Mouse (Mus musculus) myocyte (in vitro differentiated cells): ENCODE measurements around the gene Cdr1. TPM values are rescaled to one million over a fixed set of nuclear protein-coding genes. Genes with fewer than 3 reads are reported as not detected.

Experiments
- H3K27me3 ChIP-seq: one replicate; pipeline ENCODE4 v1.6.1; 2011; ENCODE audit not compliant: control insufficient read depth, insufficient read depth, insufficient read length
- H3K36me3 ChIP-seq: one replicate; pipeline ENCODE4 v1.6.1; 2011; ENCODE audit not compliant: control insufficient read depth, insufficient read depth
- H3K4me2 ChIP-seq: one replicate; pipeline ENCODE4 v1.6.1; 2011; ENCODE audit warnings: low read depth, control low read depth
- H3K4me3 ChIP-seq: one replicate; pipeline ENCODE4 v1.5.1; 2011; ENCODE audit warnings: mild to moderate bottlenecking, control low read depth, moderate library complexity
- H3K79me2 ChIP-seq: one replicate; pipeline ENCODE4 v1.6.1; 2011; ENCODE audit not compliant: control insufficient read depth, insufficient read depth
- H3ac ChIP-seq: one replicate; pipeline ENCODE4 v1.6.1; 2011; ENCODE audit not compliant: control insufficient read depth, insufficient read length
- CEBPB ChIP-seq: IDR thresholded peaks from 2 replicates; pipeline ENCODE4 v1.6.1; 2011; ENCODE audit warnings: mild to moderate bottlenecking, moderate library complexity; ENCODE audit not compliant: poor library complexity, insufficient read depth, severe bottlenecking
- E2F4 ChIP-seq: IDR thresholded peaks from one replicate; pipeline ENCODE4 v1.6.1; 2011; ENCODE audit warnings: mild to moderate bottlenecking, control low read depth, moderate library complexity; ENCODE audit not compliant: insufficient read depth
- MAX ChIP-seq: IDR thresholded peaks from one replicate; pipeline ENCODE4 v1.6.1; 2011; ENCODE audit warnings: low read depth, mild to moderate bottlenecking, control low read depth
- MYOD1 ChIP-seq, 3 experiments: IDR thresholded peaks; one replicate each; pipeline ENCODE4 v1.6.1; 2011; ENCODE audit warnings: control low read depth in 2 of 3, low read depth in 2 of 3, mild to moderate bottlenecking in 2 of 3, moderate library complexity in 1 of 3; ENCODE audit not compliant: insufficient read length in 2 of 3, control insufficient read depth in 1 of 3
- MYOG ChIP-seq, 3 experiments: IDR thresholded peaks; one replicate each; pipeline ENCODE4 v1.6.1; 2011; ENCODE audit warnings: control low read depth in 2 of 3, low read depth in 2 of 3, mild to moderate bottlenecking in 2 of 3; ENCODE audit not compliant: insufficient read length in 2 of 3, control insufficient read depth in 1 of 3, insufficient read depth in 1 of 3
- POLR2A ChIP-seq: IDR thresholded peaks from one replicate; pipeline ENCODE4 v1.6.1; 2011; ENCODE audit warnings: low read depth, mild to moderate bottlenecking, control low read depth, moderate library complexity; ENCODE audit not compliant: insufficient read length
- POLR2AphosphoS2 ChIP-seq: IDR thresholded peaks from one replicate; pipeline ENCODE4 v1.6.1; 2011; ENCODE audit warnings: low read depth, control low read depth; ENCODE audit not compliant: insufficient read length
- REST ChIP-seq: IDR thresholded peaks from one replicate; pipeline ENCODE4 v1.6.1; 2011; ENCODE audit warnings: mild to moderate bottlenecking, control low read depth, moderate library complexity; ENCODE audit not compliant: insufficient read depth, insufficient read length
- SRF ChIP-seq: IDR thresholded peaks from one replicate; pipeline ENCODE4 v1.6.1; 2011; ENCODE audit warnings: low read depth; ENCODE audit not compliant: control insufficient read depth, insufficient read length
- TCF12 ChIP-seq: IDR thresholded peaks from one replicate; pipeline ENCODE4 v1.6.1; 2011; ENCODE audit warnings: mild to moderate bottlenecking, control low read depth; ENCODE audit not compliant: poor library complexity, insufficient read depth, severe bottlenecking
- TCF3 ChIP-seq: IDR thresholded peaks from one replicate; pipeline ENCODE4 v1.6.1; 2011; ENCODE audit warnings: low read depth, control low read depth; ENCODE audit not compliant: insufficient read length
- USF1 ChIP-seq: IDR thresholded peaks from one replicate; pipeline ENCODE4 v1.6.1; 2011; ENCODE audit warnings: low read depth, mild to moderate bottlenecking, control low read depth, moderate library complexity
- polyA plus RNA-seq: library from polyadenylated mRNA; unstranded; fragments of >200 nt; fragmentation: generic; extraction: Trizol; gene quantifications from one replicate; pipeline ENCODE4 v1.2.1, GENCODE M21; 2012; ENCODE audit warnings: missing spikeins

The Cdr1 gene
- not detected for polyA plus RNA-seq

DNA sequence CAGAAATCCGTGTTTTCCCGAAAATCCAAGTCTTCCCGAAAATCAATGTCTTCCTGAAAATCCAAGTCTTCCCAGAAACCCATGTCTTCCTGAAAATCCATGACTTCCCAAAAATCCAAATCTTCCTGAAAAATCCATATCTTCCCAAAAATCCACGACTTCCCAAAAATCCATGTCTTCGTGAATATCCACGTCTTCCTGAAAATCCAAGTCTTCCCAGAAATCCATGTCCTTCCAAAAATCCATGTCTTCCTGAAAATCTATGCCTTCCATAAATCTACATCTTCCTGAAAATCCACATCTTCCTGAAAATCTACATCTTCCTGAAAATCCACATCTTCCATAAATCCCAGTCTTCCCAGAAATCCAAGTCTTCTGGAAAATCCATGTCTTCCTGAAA is at the start of gene Cdr1:
Gene Cdr1 (minus strand): TSS at position 101 of the 400 bp plus-strand sequence.
- Histone ChIP-seq H3K4me2 (no peak within 1 kb of the TSS), H3K4me3 (no peak within 1 kb of the TSS), H3K27me3 (no peaks in the 10 kb centered on the region), H3K79me2 (no peaks in the 10 kb centered on the region), H3ac (no peak within 1 kb of the TSS), H3K36me3 (no peaks in the 10 kb centered on the region)
- TF ChIP-seq REST, result no peak

DNA sequence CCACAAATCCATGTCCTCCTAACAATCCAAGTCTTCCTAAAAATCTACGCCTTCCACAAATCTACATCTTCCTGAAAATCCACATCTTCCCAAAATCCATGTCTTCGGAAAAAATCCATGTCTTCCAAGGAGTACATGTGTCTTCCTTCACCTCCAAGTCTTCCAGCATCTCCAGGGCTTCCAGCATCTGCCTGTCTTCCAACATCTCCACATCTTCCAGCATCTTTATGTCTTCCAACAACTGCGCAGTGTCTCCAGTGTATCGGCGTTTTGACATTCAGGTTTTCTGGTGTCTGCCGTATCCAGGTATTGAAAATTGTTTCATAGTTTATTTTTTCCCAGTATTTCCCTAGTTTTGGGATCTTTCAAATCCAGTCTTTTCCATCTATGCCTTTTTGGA is 511 bp upstream of the Cdr1 start:
- no peaks in the 10 kb centered on the region for H3K27me3 ChIP-seq
- no peak overlapping the region for H3K4me3 ChIP-seq
- no peaks in the 10 kb centered on the region for H3K36me3 ChIP-seq
- H3ac ChIP-seq, result no peak overlapping the region
- TF ChIP-seq MAX (no peak), USF1 (no peak), POLR2A (no peak), E2F4 (no peak)
- no peak overlapping the region for H3K4me2 ChIP-seq
- H3K79me2 ChIP-seq, result no peaks in the 10 kb centered on the region

DNA sequence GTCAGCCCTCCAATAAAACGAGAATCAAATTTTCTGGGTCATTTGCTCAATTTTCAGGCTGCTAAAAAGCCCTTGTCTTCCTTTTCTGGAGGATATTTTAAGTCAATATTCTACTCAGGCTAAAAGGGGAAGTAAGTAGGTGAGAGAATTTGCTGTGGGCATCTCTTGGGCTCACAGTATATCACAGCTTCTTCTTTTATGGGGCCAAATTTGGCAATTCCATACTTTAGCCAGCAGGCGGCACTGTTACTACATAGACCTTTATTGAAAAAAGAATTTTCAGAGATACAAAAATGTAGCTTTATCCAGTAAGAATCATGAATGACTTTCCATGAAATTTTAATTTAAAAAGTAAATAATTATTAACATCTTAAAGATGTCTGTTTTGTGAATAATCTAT is 18.8 kb downstream of the Cdr1 start:
- no peak for TF ChIP-seq SRF
- TF ChIP-seq POLR2A, result no peak
- no peak for TF ChIP-seq REST
- TF ChIP-seq POLR2AphosphoS2, result no peak
- no peaks in the 10 kb centered on the region for H3K36me3 ChIP-seq
- H3K27me3 ChIP-seq, result no peaks in the 10 kb centered on the region
- H3K4me2 ChIP-seq, result no peak overlapping the region
- no peak overlapping the region for H3K4me3 ChIP-seq
- no peaks in the 10 kb centered on the region for H3K79me2 ChIP-seq
- no peak overlapping the region for H3ac ChIP-seq

DNA sequence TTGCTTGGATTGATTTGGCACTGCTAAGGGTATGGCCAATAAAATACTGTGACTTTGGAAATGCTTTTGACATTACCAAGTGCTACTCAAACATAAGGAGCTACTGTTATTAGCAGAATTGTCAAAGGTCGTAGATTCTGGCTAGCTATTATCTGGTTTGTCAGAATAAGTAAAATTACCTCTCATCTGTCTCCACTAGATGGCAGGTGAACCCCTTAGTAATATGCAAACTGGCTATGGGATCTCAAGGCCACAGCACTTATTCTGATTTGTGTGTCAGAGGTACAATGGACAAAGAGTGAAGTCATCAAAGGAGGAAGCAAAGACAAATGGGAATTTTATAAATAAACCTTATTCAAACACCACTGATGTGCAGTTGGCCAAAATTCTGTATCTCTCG is 24.1 kb downstream of the Cdr1 start:
- Histone ChIP-seq H3K27me3 (no peaks in the 10 kb centered on the region), H3K4me3 (no peak overlapping the region), H3K79me2 (no peaks in the 10 kb centered on the region), H3K36me3 (no peaks in the 10 kb centered on the region), H3ac (no peak overlapping the region), H3K4me2 (no peak overlapping the region)
- no peak for TF ChIP-seq REST
- no peak for TF ChIP-seq TCF12
- TF ChIP-seq USF1, result no peak

DNA sequence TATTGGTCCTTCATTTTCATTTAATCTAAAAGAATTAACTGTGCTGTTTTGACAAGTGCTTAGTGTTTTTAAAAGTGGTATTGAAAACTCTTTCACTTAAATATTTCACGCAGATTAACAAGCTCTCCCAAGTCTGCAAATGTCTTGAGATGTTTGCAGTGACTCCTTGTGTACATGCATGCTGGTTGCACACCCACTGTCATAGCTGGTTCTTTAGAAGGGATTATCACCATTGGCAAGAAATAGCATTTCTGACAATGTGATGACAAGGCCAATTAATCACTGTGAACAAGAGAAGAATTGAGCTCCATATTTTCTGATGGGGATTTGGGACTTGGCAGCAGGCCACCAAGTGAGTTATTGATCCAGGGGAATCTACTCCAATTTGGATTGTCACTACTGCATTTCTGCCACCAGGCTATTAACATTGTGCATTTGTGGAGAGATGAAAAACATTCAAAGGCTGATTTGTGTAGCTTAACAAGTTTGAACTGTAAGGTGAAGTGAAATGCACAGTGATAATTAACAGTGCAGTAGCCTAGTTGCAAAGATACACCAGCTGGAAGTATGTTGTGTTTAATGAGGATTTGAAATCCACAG is 30.6 kb downstream of the Cdr1 start:
- no peaks in the 10 kb centered on the region for H3K79me2 ChIP-seq
- TF ChIP-seq USF1 (no peak), TCF3 (no peak), E2F4 (no peak), POLR2A (no peak), MYOD1 (IDR thresholded peaks at IDR 0.05; ENCODE audit: control insufficient read depth in 1 of 3, insufficient read length in 2 of 3, low read depth in 2 of 3) (no peak), SRF (no peak), CEBPB (no peak), MAX (no peak), POLR2AphosphoS2 (no peak), TCF12 (no peak), MYOG (IDR thresholded peaks at IDR 0.05; ENCODE audit: control insufficient read depth in 1 of 3, insufficient read depth in 1 of 3, insufficient read length in 2 of 3, low read depth in 2 of 3) (no peak), REST (no peak)
- no peaks in the 10 kb centered on the region for H3K36me3 ChIP-seq
- no peak overlapping the region for H3K4me3 ChIP-seq
- H3K4me2 ChIP-seq, result no peak overlapping the region
- H3K27me3 ChIP-seq, result no peaks in the 10 kb centered on the region
- H3ac ChIP-seq, result no peak overlapping the region

DNA sequence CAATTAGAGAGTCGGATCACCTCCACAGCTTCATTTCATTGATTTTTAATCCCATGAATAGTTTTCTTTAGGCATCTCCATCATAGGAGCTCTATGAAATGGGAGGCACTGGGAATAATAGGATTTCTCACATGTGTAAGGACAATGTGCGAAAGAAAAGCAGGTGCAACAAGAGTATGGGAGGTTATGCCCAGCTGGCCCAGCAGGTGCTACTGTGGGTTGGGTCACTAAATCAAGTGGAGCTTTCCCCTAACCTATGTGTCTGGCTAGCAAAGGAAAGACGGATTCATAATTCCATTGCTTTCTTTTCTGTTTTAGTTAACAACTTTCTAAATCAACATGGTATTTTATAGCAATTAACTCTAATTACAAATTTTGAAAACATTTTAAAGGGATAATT is 31.1 kb downstream of the Cdr1 start:
- Histone ChIP-seq H3ac (no peak overlapping the region), H3K27me3 (no peaks in the 10 kb centered on the region), H3K36me3 (no peaks in the 10 kb centered on the region), H3K4me2 (no peak overlapping the region), H3K79me2 (no peaks in the 10 kb centered on the region), H3K4me3 (no peak overlapping the region)
- TF ChIP-seq TCF12 (no peak), CEBPB (no peak), SRF (no peak), MYOG (IDR thresholded peaks at IDR 0.05; ENCODE audit: control insufficient read depth in 1 of 3, insufficient read depth in 1 of 3, insufficient read length in 2 of 3, low read depth in 2 of 3) (no peak), USF1 (no peak), MAX (no peak), POLR2AphosphoS2 (no peak)
